Mouse (Mus musculus): ENCODE results near the gene Cdh12. TPM values are rescaled to one million over a fixed set of nuclear protein-coding genes. Genes with fewer than 3 reads are reported as not detected.

Cdh12 gene
- polyA plus RNA-seq, 2 experiments, result 0.16 to 0.29 TPM

DNA sequence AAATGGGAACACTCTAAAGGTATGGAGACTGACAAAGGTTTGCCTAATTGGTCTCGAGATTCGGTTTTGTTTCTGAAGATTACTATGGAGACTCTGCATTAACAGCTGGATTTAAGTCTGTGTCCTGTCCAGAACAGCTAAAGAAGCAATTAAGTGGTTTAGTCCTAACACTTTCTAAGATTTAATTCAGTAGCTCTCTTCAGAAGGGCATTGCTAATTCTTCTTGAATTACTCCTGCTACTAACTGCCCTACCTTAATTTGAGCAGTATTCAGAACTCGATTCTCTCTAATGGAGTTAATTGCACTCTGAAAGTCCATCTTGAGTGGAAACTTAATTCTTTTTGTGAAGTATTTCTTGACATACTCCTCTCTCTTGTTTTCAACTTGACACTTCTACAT, 9.4 kb downstream of the Cdh12 start:
- no peaks in the 10 kb centered on the region for H3K27me3 ChIP-seq (ENCODE audit: control insufficient read depth, insufficient read depth, low read length)
- no peak overlapping the region for H3K27ac ChIP-seq (replicated peaks; ENCODE audit: low read depth, low read length)
- no peak overlapping the region for H3K4me2 ChIP-seq (replicated peaks; ENCODE audit: low read depth, low read length, severe bottlenecking)
- TF ChIP-seq POLR2A (IDR thresholded peaks at IDR 0.05; ENCODE audit: borderline replicate concordance, extremely low read depth, insufficient read depth, insufficient read length), result no peak
- H3K9me3 ChIP-seq (ENCODE audit: control insufficient read depth, low read length), result no peaks in the 10 kb centered on the region
- no peak overlapping the region for H3K9ac ChIP-seq (ENCODE audit: low read depth, low read length, severe bottlenecking)
- H3K4me3 ChIP-seq (replicated peaks; ENCODE audit: low read length), result no peak overlapping the region
- no peaks in the 10 kb centered on the region for H3K36me3 ChIP-seq (ENCODE audit: control insufficient read depth, insufficient read depth, low read length)
- H3K4me1 ChIP-seq (ENCODE audit: control insufficient read depth, insufficient read depth, low read length), result no peaks in the 10 kb centered on the region
- 78% methylated on average over 3 of the region's 3 CpGs for WGBS
- DNase-seq (ENCODE audit: low spot score) (no peak), ATAC-seq (ENCODE audit: low FRiP score, low read depth) (no peak)

DNA sequence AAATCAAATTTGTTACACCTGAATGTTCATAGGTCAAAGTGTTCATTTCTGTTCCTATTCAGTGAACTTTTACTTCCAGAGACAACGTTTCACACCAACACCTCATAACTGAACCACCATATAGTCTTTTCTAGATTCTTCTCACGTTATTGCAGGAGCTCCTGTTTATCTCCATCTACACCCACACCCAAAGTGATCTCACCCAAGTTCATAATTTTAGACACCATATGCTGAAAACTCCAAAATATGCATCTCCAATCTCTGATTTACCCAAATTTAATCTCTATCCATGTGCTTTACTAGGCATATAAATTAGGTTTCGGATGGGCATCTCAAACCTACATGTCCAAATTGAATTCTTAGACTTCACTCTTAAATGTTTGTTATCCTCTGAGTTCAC, 13.4 kb downstream of the Cdh12 start:
- DNase-seq (ENCODE audit: low spot score) (no peak), ATAC-seq (ENCODE audit: low FRiP score, low read depth) (no peak)
- Histone ChIP-seq H3K27ac (replicated peaks; ENCODE audit: low read depth, low read length) (no peak overlapping the region), H3K9ac (ENCODE audit: low read depth, low read length, severe bottlenecking) (no peak overlapping the region), H3K4me1 (ENCODE audit: control insufficient read depth, insufficient read depth, low read length) (no peaks in the 10 kb centered on the region), H3K4me2 (replicated peaks; ENCODE audit: low read depth, low read length, severe bottlenecking) (no peak overlapping the region), H3K27me3 (ENCODE audit: control insufficient read depth, insufficient read depth, low read length) (no peaks in the 10 kb centered on the region), H3K36me3 (ENCODE audit: control insufficient read depth, insufficient read depth, low read length) (no peaks in the 10 kb centered on the region), H3K4me3 (replicated peaks; ENCODE audit: low read length) (no peak overlapping the region), H3K9me3 (ENCODE audit: control insufficient read depth, low read length) (no peaks in the 10 kb centered on the region)
- no peak for TF ChIP-seq POLR2A (IDR thresholded peaks at IDR 0.05; ENCODE audit: borderline replicate concordance, extremely low read depth, insufficient read depth, insufficient read length)
- WGBS, result 80% methylated on average over 3 of the region's 3 CpGs

DNA sequence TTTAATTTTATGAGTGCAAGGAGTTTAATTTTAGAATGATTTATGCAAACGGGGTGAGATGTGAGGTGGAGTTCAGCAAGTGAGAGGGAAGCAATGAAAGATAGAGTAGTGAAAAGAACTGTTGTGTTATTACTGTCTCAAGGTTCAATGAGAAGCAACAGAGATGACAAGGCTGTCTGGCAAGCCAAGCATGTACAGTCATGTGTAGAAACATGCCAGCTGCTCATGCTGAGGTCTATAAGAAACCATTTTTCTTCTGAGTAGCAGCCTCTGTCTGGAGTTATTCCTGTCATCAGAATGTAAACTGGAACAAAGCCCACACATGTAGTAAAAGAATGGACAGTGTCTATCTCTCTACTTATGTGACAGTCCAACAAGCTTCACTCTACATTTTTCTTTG, 14.5 kb downstream of the Cdh12 start:
- no peaks in the 10 kb centered on the region for H3K9me3 ChIP-seq (ENCODE audit: control insufficient read depth, low read length)
- H3K4me2 ChIP-seq (replicated peaks; ENCODE audit: low read depth, low read length, severe bottlenecking), result no peak overlapping the region
- no peak for DNase-seq (ENCODE audit: low spot score)
- no peak for TF ChIP-seq POLR2A (IDR thresholded peaks at IDR 0.05; ENCODE audit: borderline replicate concordance, extremely low read depth, insufficient read depth, insufficient read length)
- H3K36me3 ChIP-seq (ENCODE audit: control insufficient read depth, insufficient read depth, low read length), result no peaks in the 10 kb centered on the region
- H3K27ac ChIP-seq (replicated peaks; ENCODE audit: low read depth, low read length), result no peak overlapping the region
- H3K4me3 ChIP-seq (replicated peaks; ENCODE audit: low read length), result no peak overlapping the region
- H3K9ac ChIP-seq (ENCODE audit: low read depth, low read length, severe bottlenecking), result no peak overlapping the region
- ATAC-seq (ENCODE audit: low FRiP score, low read depth), result no peak
- no peaks in the 10 kb centered on the region for H3K4me1 ChIP-seq (ENCODE audit: control insufficient read depth, insufficient read depth, low read length)
- 67% methylated on average over 1 of the region's 1 CpGs for WGBS
- H3K27me3 ChIP-seq (ENCODE audit: control insufficient read depth, insufficient read depth, low read length), result no peaks in the 10 kb centered on the region

DNA sequence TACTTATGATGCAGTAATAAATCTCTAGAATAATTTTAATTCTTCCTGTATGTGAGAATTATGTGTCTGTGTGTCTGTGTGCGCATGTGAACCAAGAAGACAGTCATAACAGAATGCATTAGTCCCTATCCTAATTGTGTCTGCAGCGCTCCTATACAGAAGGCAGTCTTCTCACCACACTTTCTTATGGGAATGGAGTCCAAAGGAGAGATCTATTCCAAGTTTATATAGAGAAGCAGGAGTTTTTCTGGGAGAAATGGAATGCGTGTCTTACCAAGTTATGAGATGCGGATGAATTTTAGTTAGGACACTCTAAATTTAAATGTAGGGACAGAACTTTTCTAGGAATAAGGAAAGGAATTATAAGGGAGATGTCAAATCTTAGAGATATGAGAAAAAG, 101.9 kb downstream of the Cdh12 start:
- no peak for ATAC-seq (ENCODE audit: low FRiP score, low read depth)
- Histone ChIP-seq H3K9ac (ENCODE audit: low read depth, low read length, severe bottlenecking) (no peak overlapping the region), H3K9me3 (ENCODE audit: control insufficient read depth, low read length) (no peaks in the 10 kb centered on the region), H3K4me2 (replicated peaks; ENCODE audit: low read depth, low read length, severe bottlenecking) (no peak overlapping the region), H3K4me1 (ENCODE audit: control insufficient read depth, insufficient read depth, low read length) (no peaks in the 10 kb centered on the region), H3K4me3 (replicated peaks; ENCODE audit: low read length) (no peak overlapping the region), H3K27ac (replicated peaks; ENCODE audit: low read depth, low read length) (no peak overlapping the region), H3K36me3 (ENCODE audit: control insufficient read depth, insufficient read depth, low read length) (no peaks in the 10 kb centered on the region), H3K27me3 (ENCODE audit: control insufficient read depth, insufficient read depth, low read length) (no peaks in the 10 kb centered on the region)
- no peak for DNase-seq (ENCODE audit: low spot score)
- WGBS, result 91% methylated on average over 4 of the region's 4 CpGs
- TF ChIP-seq POLR2A (IDR thresholded peaks at IDR 0.05; ENCODE audit: borderline replicate concordance, extremely low read depth, insufficient read depth, insufficient read length), result no peak

DNA sequence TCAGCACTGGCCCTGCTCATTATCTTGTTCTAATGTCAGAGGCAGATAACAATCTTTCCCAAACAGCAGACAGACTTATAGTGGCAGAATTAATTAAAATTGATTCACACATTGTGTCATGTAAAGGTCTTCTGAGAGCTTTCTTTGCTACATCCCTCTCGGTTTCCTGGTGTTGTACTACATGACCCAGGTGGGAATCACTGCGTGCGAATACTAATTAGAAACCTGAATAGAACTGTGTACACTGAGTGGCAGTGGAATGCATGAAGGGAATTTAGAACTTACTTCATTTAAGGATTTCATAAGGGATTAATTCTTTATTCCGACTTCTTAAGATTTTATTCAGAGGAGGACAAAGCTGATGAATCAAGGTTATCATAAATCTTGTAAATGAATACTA, 121.9 kb downstream of the Cdh12 start:
- 85% methylated on average over 4 of the region's 4 CpGs for WGBS

DNA sequence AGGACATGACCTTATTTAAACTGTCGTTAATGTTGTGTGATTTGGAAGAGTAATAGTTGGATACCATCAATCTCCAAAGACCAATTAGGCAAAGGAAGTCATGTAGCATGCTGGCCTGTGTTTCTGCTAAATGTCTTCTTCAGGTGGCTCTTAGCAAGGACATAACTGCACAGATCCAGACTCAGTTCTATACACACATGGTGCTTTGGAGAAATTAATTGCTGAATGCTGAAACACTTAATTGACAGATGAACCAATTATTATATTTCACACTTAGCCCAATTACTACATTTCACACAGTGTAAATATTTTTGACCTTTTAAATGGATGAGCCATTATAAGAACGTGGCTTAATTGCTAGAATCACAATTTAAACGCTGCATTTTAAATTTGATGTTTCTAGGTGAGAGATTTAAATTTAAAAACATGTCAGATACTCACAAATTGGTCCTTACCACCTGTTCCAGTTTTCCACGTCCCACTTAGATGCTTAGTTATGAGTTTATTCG, 133.6 kb downstream of the Cdh12 start:
- no peak for TF ChIP-seq POLR2A (IDR thresholded peaks at IDR 0.05; ENCODE audit: borderline replicate concordance, extremely low read depth, insufficient read depth, insufficient read length)
- ATAC-seq (ENCODE audit: low FRiP score, low read depth) (no peak), DNase-seq (ENCODE audit: low spot score) (no peak)
- Histone ChIP-seq H3K4me1 (ENCODE audit: control insufficient read depth, insufficient read depth, low read length) (no peaks in the 10 kb centered on the region), H3K36me3 (ENCODE audit: control insufficient read depth, insufficient read depth, low read length) (no peaks in the 10 kb centered on the region), H3K4me2 (replicated peaks; ENCODE audit: low read depth, low read length, severe bottlenecking) (no peak overlapping the region), H3K27ac (replicated peaks; ENCODE audit: low read depth, low read length) (no peak overlapping the region), H3K9me3 (ENCODE audit: control insufficient read depth, low read length) (no peaks in the 10 kb centered on the region), H3K27me3 (ENCODE audit: control insufficient read depth, insufficient read depth, low read length) (no peaks in the 10 kb centered on the region), H3K4me3 (replicated peaks; ENCODE audit: low read length) (no peak overlapping the region), H3K9ac (ENCODE audit: low read depth, low read length, severe bottlenecking) (no peak overlapping the region)
- 60% methylated on average over 5 of the region's 5 CpGs for WGBS

More for the DNA sequence above, 121.9 kb downstream of the Cdh12 start:
- Histone ChIP-seq H3K9ac (ENCODE audit: low read depth, low read length, severe bottlenecking) (no peak overlapping the region), H3K27me3 (ENCODE audit: control insufficient read depth, insufficient read depth, low read length) (no peaks in the 10 kb centered on the region), H3K4me3 (replicated peaks; ENCODE audit: low read length) (no peak overlapping the region), H3K9me3 (ENCODE audit: control insufficient read depth, low read length) (no peaks in the 10 kb centered on the region), H3K36me3 (ENCODE audit: control insufficient read depth, insufficient read depth, low read length) (no peaks in the 10 kb centered on the region), H3K27ac (replicated peaks; ENCODE audit: low read depth, low read length) (no peak overlapping the region), H3K4me2 (replicated peaks; ENCODE audit: low read depth, low read length, severe bottlenecking) (no peak overlapping the region), H3K4me1 (ENCODE audit: control insufficient read depth, insufficient read depth, low read length) (no peaks in the 10 kb centered on the region)
- no peak for DNase-seq (ENCODE audit: low spot score)
- no peak for ATAC-seq (ENCODE audit: low FRiP score, low read depth)
- TF ChIP-seq POLR2A (IDR thresholded peaks at IDR 0.05; ENCODE audit: borderline replicate concordance, extremely low read depth, insufficient read depth, insufficient read length), result no peak

Measured in limb, embryonic 14.5 days (tissue).